Mouse (Mus musculus) T-helper 1 cell (primary cell): ENCODE measurements around the gene Pla2g1b.
"Not testable (repeated sequence)": the region's sequence is repeated elsewhere in the genome, so short reads cannot be mapped to it uniquely, and the experiment has no call there.

Experiments used
- in situ Hi-C: fragments of 300-600 bp; cut with MboI, MseI; formaldehyde crosslinking; loops from one replicate; pipeline ENCODE4 v1.15.1; 2025; ENCODE audit warnings: high pct_unique_total_duplicates

Gene Pla2g1b

GRCm38 (mm10) chr5:115484996-115485395, 18.9 kb downstream of the Pla2g1b start:
- in situ Hi-C loops = no loop called here

GRCm38 (mm10) chr5:115485489-115486205, 19.6 kb downstream of the Pla2g1b start:
- in situ Hi-C loops = no loop called here

GRCm38 (mm10) chr5:115486726-115487125, 20.7 kb downstream of the Pla2g1b start:
- in situ Hi-C loops = no loop called here

- in situ Hi-C loops = no loop called here
Measured at GRCm38 (mm10) chr5:115487353-115487752, 21.3 kb downstream of the Pla2g1b start.

- in situ Hi-C loops = no loop called here
Measured at GRCm38 (mm10) chr5:115487942-115488580, 22.0 kb downstream of the Pla2g1b start.

GRCm38 (mm10) chr5:115488841-115489698, 23.0 kb downstream of the Pla2g1b start:
- in situ Hi-C loops = no loop called here

- in situ Hi-C loops = no loop called here
Measured at GRCm38 (mm10) chr5:115489699-115490637, 23.9 kb downstream of the Pla2g1b start.

GRCm38 (mm10) chr5:115490638-115491000, 24.6 kb downstream of the Pla2g1b start:
- in situ Hi-C loops = no loop called here

GRCm38 (mm10) chr5:115491076-115491475, 25.0 kb downstream of the Pla2g1b start:
- in situ Hi-C loops = no loop called here

GRCm38 (mm10) chr5:115491771-115492322, 25.8 kb downstream of the Pla2g1b start:
- in situ Hi-C loops = no loop called here

- in situ Hi-C loops = no loop called here
Measured at GRCm38 (mm10) chr5:115492711-115493335, 26.8 kb downstream of the Pla2g1b start.

GRCm38 (mm10) chr5:115493441-115493840, 27.4 kb downstream of the Pla2g1b start:
- in situ Hi-C loops = no loop called here

- in situ Hi-C loops = not testable (repeated sequence)
Measured at GRCm38 (mm10) chr5:115495618-115496017, 29.6 kb downstream of the Pla2g1b start.

- in situ Hi-C loops = no loop called here
Measured at GRCm38 (mm10) chr5:115497033-115497432, 31.0 kb downstream of the Pla2g1b start.

- in situ Hi-C loops = no loop called here
Measured at GRCm38 (mm10) chr5:115498307-115499240, 32.5 kb downstream of the Pla2g1b start.

- in situ Hi-C loops = loop anchor here (5.0 to 10.0 kb wide), 2 partner anchors 42 to 1624 kb away; partner anchors contain the start of gene Taok3
Measured at GRCm38 (mm10) chr5:115500383-115500935, 34.4 kb downstream of the Pla2g1b start.

GRCm38 (mm10) chr5:115503035-115503434, 37.0 kb downstream of the Pla2g1b start:
- in situ Hi-C loops = loop anchor here (5.0 to 10.0 kb wide), 2 partner anchors 39 to 1622 kb away; partner anchors contain the start of gene Taok3

GRCm38 (mm10) chr5:115505617-115506016, 39.6 kb downstream of the Pla2g1b start:
- in situ Hi-C loops = loop anchor here (10.0 kb wide), 1 partner anchor 1619 kb away; the partner anchor contains the start of gene Taok3
